Mouse (Mus musculus) midbrain, postnatal 0 days (tissue): Measurements from ENCODE around the gene Zfp423. TPM values are rescaled to one million over a fixed set of nuclear protein-coding genes. Genes with fewer than 3 reads are reported as not detected.
A peak's percentile ranks its signal among the peaks of the same experiment; 100 is the strongest.

Experiments used
- ATAC-seq: fragments of 200-750 bp; cut with Nextera tagmentation; 2 replicates; pipeline ENCODE4 v1.8.0; 2017; ENCODE audit warnings: moderate number of reproducible peaks, mild to moderate bottlenecking, moderate TSS enrichment, moderate library complexity; ENCODE audit not compliant: low FRiP score
- DNase-seq: peaks from one replicate; pipeline ENCODE4 v3.0.0-alpha.2; 2015; ENCODE audit warnings: low spot score
- H3K27ac ChIP-seq: fragments of 300-500 bp; sonication (generic); 2 replicates; pipeline ENCODE4 v1.5.1; 2014; ENCODE audit warnings: low read depth, mild to moderate bottlenecking, low read length, mixed read lengths
- H3K27me3 ChIP-seq: fragments of 300-500 bp; sonication (generic); 2 replicates; pipeline ENCODE4 v1.6.1; 2014; ENCODE audit warnings: low read length, control low read depth, mixed read lengths; ENCODE audit not compliant: insufficient read depth
- H3K36me3 ChIP-seq: fragments of 300-500 bp; sonication (generic); 2 replicates; pipeline ENCODE4 v1.6.1; 2014; ENCODE audit warnings: low read length, control low read depth, mixed read lengths; ENCODE audit not compliant: insufficient read depth
- H3K4me1 ChIP-seq: fragments of 300-500 bp; sonication (generic); 2 replicates; pipeline ENCODE4 v1.6.1; 2014; ENCODE audit warnings: mild to moderate bottlenecking, control low read depth, antibody characterized with exemption, low read length, mixed read lengths; ENCODE audit not compliant: insufficient read depth
- H3K4me2 ChIP-seq: fragments of 300-500 bp; sonication (generic); 2 replicates; pipeline ENCODE4 v1.6.1; 2014; ENCODE audit warnings: low read depth, mild to moderate bottlenecking, low read length, mixed read lengths; ENCODE audit not compliant: poor library complexity, severe bottlenecking
- H3K4me3 ChIP-seq: fragments of 300-500 bp; sonication (generic); 2 replicates; pipeline ENCODE4 v1.5.1; 2014; ENCODE audit warnings: low read depth, mild to moderate bottlenecking, low read length, moderate library complexity
- H3K9ac ChIP-seq: fragments of 300-500 bp; sonication (generic); replicated peaks from 2 replicates; pipeline ENCODE4 v1.6.1; 2014; ENCODE audit warnings: mild to moderate bottlenecking, low read length, moderate library complexity, mixed read lengths; ENCODE audit not compliant: poor library complexity, severe bottlenecking
- H3K9me3 ChIP-seq: fragments of 300-500 bp; sonication (generic); 2 replicates; pipeline ENCODE4 v1.6.1; 2016; ENCODE audit warnings: low read length, control low read depth
- CTCF ChIP-seq: IDR thresholded peaks from 2 replicates; pipeline ENCODE4 v1.5.1; 2016; ENCODE audit warnings: antibody characterized with exemption, mild to moderate bottlenecking
- WGBS: fragments of 180-500 bp; shearing (Covaris S2); extraction: QIAGEN DNeasy Blood & Tissue Kit; methylation state at CpG from one replicate; pipeline ENCODE4 v1.1.7; 2014; 5-methylcytosine and 5-hydroxymethylcytosine counted together
- polyA plus RNA-seq: library from polyadenylated mRNA; unstranded; fragments of >200 nt; fragmentation: Nextera tagmentation; extraction: Ambion mirVana; gene quantifications from 2 replicates; pipeline ENCODE4 v1.2.1, GENCODE M21; 2015
- total RNA-seq: library from RNA; depleted of rRNA; stranded (reverse); fragments of >200 nt; gene quantifications from 2 replicates; pipeline ENCODE4 v1.2.3, GENCODE M21; 2014

Zfp423 gene
- total and polyA plus RNA-seq, 2 experiments from 2014 or later: 22.9 to 57.5 TPM

GRCm38 (mm10) chr8:87974759-87975465, 15.5 kb upstream of the Zfp423 start:
- H3K9ac ChIP-seq: no peak overlapping the region

DNA sequence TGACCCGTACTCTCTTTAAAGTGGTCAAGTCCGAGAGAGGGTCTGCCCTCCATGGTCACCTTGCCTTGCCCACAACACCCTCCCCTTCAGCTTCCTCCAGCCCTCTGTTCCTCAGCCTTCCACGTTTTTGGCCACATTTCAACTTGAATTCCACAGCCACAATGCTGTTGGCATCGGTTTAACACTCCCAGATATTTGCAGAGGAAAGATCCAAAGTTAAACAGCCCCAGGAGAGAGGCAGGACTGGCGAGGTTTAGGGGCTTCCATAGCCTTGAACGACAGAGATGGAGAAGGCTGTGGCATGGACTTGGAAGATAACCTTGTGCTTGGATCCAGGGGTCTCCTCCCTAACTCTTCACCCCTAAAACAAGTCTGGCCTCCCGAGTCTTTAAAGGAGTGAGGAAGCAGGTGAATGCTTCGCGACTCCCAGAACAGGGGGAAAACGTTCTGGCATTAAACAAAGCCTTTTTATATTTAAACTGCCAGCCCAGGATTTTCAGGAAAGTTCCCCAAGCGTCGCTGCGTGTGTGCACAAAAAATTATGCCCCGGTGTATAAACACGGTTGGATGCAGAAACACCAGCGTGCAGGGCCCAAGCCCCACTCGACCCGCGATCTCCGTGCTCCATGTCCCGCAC, 14.8 kb upstream of the Zfp423 start:
- 5% methylated on average over 21 of the region's 21 CpGs for WGBS
- Histone ChIP-seq H3K27ac (no peak overlapping the region), H3K9me3 (no peaks in the 10 kb centered on the region), H3K4me1 (no peaks in the 10 kb centered on the region; the same call in 1 of the 2 replicates), H3K9ac (no peak overlapping the region), H3K4me3 (peak overlapping the region; percentile 28), H3K27me3 (0 out of 2 replicates have a peak, but pooled peaks cover 4% of the 10 kb centered on the region), H3K36me3 (no peaks in the 10 kb centered on the region), H3K4me2 (peak overlapping the region; percentile 56)
- DNase-seq: no peak
- no peak for ATAC-seq
- TF ChIP-seq CTCF: no peak

More at GRCm38 (mm10) chr8:87974759-87975465, 15.5 kb upstream of the Zfp423 start:
- no peaks in the 10 kb centered on the region for H3K9me3 ChIP-seq
- no peaks in the 10 kb centered on the region for H3K36me3 ChIP-seq
- 0 out of 2 replicates have a peak, but pooled peaks cover 4% of the 10 kb centered on the region for H3K27me3 ChIP-seq
- WGBS: 5% methylated on average over 22 of the region's 24 CpGs
- H3K4me2 ChIP-seq: peak overlapping the region; percentile 56
- no peak for ATAC-seq
- peak overlapping the region; percentile 28 for H3K4me3 ChIP-seq
- H3K27ac ChIP-seq: no peak overlapping the region
- H3K4me1 ChIP-seq: no peaks in the 10 kb centered on the region; the same call in 1 of the 2 replicates
- no peak for TF ChIP-seq CTCF
- DNase-seq: no peak

DNA sequence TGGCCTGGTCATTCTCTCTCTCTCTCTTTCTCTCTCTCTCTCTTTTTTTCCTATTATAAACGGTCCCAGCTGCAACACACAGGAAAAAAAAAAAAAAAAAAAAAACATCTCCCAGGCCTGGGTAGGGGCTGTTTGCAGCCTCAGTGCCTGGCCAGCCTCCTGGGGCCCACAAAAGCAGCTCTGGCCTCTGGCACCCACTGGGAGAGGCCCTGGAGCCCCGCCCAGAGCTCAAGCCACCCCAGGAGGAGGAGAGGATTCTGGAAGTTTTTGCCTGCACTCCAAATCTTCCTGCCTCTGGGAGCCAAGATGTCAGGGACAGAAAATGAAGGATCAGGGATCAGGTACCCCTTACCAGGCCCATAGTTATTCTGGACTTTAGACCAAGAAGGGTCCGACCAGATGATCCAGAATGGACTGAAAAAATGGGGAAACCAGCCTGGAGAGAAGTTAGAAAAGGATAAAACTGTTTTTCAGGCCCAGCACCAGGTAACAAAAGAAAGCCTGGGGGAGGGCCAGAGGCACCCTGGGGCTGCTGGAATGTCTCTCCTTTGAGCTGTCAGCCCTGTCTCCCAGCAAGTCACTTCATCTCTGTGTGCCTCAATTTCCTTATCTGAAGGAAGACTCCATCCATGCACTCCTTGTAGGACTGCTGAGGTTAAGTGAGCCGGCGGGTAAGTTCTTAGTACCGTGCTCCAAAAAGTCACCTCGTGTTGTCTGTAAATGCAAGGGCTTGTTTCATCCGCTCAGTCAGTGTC, 8.6 kb upstream of the Zfp423 start:
- no peak for TF ChIP-seq CTCF
- WGBS: 31% methylated on average over 8 of the region's 8 CpGs
- no peak overlapping the region for H3K4me2 ChIP-seq
- no peaks in the 10 kb centered on the region for H3K9me3 ChIP-seq
- 0 out of 2 replicates have a peak, but pooled peaks cover 5% of the 10 kb centered on the region for H3K27me3 ChIP-seq
- DNase-seq (no peak), ATAC-seq (no peak)
- no peak overlapping the region for H3K9ac ChIP-seq
- H3K4me3 ChIP-seq: no peak overlapping the region
- H3K4me1 ChIP-seq: no peaks in the 10 kb centered on the region
- H3K27ac ChIP-seq: no peak overlapping the region
- no peaks in the 10 kb centered on the region for H3K36me3 ChIP-seq

GRCm38 (mm10) chr8:87967057-87967820, 7.8 kb upstream of the Zfp423 start:
- no peaks in the 10 kb centered on the region for H3K9me3 ChIP-seq
- H3K4me1 ChIP-seq: peaks cover 4% of the 10 kb centered on the region; the same call in 1 of the 2 replicates
- H3K4me3 ChIP-seq: no peak overlapping the region
- no peaks in the 10 kb centered on the region for H3K36me3 ChIP-seq
- DNase-seq (no peak), ATAC-seq (no peak)
- H3K4me2 ChIP-seq: no peak overlapping the region
- 13% methylated on average over 2 of the region's 2 CpGs for WGBS
- no peak overlapping the region for H3K9ac ChIP-seq
- TF ChIP-seq CTCF: no peak
- H3K27me3 ChIP-seq: 0 out of 2 replicates have a peak, but pooled peaks cover 5% of the 10 kb centered on the region
- H3K27ac ChIP-seq: no peak overlapping the region

DNA sequence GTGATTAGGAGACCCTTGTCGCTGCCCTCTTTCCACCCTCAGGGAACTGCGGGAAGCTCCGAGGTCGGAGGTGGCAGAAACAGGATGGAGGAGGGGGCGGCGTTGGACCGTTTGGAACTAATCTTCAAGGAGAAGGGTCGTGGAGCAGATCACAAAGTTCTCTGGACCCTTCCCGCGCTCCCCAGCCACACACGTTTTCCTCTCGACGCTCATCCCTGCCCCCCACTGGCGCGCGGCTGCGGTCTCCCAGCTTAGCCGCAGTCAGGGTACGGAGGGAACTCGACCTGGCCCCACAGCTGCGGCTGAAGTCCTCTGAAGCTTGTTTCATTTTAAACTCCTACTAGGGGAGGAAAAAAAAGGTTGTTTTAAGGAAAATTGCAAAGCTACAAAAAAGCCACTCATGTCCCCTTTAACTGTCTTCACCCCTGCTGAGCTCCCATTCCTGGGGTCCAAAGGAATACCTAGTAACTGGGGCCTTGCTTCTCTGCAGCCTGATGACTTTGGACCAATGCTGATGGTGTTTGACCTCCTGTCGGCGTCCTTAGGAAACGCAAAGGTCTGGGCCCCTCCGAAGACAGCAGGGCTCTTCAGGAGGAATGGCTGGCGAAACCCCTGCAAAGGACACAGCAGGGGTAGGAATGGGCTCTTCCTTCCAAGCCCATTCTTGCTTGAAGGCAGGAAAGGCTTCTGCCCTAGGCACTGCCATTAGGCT, 3.3 kb upstream of the Zfp423 start:
- DNase-seq (no peak), ATAC-seq (no peak)
- no peaks in the 10 kb centered on the region for H3K9me3 ChIP-seq
- 9% methylated on average over 24 of the region's 26 CpGs for WGBS
- peak overlapping the region; percentile 99 for H3K4me2 ChIP-seq
- H3K27me3 ChIP-seq: 0 out of 2 replicates have a peak, but pooled peaks cover 5% of the 10 kb centered on the region
- no peaks in the 10 kb centered on the region for H3K36me3 ChIP-seq
- H3K4me3 ChIP-seq: peak overlapping the region; percentile 87; the same call in 1 of the 2 replicates
- no peak for TF ChIP-seq CTCF
- peaks cover 17% of the 10 kb centered on the region for H3K4me1 ChIP-seq
- H3K9ac ChIP-seq: no peak overlapping the region
- no peak overlapping the region for H3K27ac ChIP-seq
